Mouse (Mus musculus): Measurements from ENCODE around the gene Pramel3.
"Not testable (repeated sequence)": the region's sequence is repeated elsewhere in the genome, so short reads cannot be mapped to it uniquely, and the experiment has no call there.

The Pramel3 gene

GRCm38 (mm10) chrX:135302007-135302406 is at the start of gene Pramel3:
Gene Pramel3 (plus strand): TSS chrX:135302307.
- not testable (repeated sequence) for ATAC-seq (ENCODE audit: insufficient number of reproducible peaks, low FRiP score, low TSS enrichment)

DNA sequence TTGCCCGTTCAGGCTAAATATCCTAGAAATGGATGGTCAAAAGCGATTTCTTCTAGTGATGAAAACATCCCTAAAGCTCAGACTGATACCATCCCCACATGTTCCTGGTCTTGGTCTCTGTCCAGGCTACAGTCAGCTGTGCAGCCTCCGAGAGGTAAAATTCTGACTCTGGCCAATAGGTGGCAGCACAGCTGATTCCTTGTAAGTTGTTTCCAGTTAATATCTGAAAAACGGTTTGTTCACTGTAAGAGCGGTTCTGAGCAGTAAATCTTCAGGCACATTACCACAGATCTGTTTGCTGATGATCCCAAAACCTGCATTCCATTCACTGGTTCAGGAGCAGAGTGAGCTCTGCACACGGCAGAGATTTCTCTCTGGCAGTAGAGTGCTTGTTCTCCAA is 58.6 kb downstream of the Pramel3 start:
- not testable (repeated sequence) for ATAC-seq (ENCODE audit: insufficient number of reproducible peaks, low FRiP score, low TSS enrichment)

DNA sequence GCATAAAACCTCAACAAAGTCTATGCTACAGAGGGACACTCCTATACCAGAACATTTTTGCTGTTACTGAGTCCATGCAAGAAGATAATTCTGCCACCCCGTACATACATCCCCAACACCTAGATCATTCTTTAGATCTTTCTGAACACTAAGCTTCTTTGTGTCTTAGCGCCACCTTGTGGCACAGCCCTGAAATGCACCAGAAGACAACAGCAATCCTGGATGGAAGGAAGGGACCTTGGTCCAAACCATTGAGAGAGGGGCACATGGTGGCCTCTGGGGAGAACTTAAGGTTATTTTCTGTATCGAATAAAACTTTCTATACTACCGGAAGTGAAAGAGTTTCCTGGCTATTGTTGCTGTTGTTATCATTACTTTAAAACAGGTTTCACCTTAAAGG is 59.8 kb downstream of the Pramel3 start:
- not testable (repeated sequence) for ATAC-seq (ENCODE audit: insufficient number of reproducible peaks, low FRiP score, low TSS enrichment)
